Mouse (Mus musculus) G1E (cell line): Measurements from ENCODE around the gene Olfr1500.

Source experiments
- CTCF ChIP-seq: IDR thresholded peaks from 2 replicates; pipeline ENCODE4 v1.5.1; 2012; ENCODE audit warnings: low read depth, low read length, inconsistent platforms, mixed read lengths
- GATA1 ChIP-seq: IDR thresholded peaks from 2 replicates; pipeline ENCODE4 v1.6.1; 2012; ENCODE audit warnings: borderline replicate concordance, low read length, inconsistent platforms, mixed read lengths
- POLR2AphosphoS5 ChIP-seq: IDR thresholded peaks from 2 replicates; pipeline ENCODE4 v1.6.1; 2012; ENCODE audit warnings: low read depth, low read length, inconsistent platforms; ENCODE audit not compliant: insufficient replicate concordance
- TAL1 ChIP-seq: conservative IDR thresholded peaks from 2 replicates; pipeline ENCODE4 v1.6.1; 2012; ENCODE audit warnings: low read depth, low read length, inconsistent platforms, mixed read lengths

GRCm38 (mm10) chr19:13812823-13813222 lies 17.5 kb downstream of the Olfr1500 start:
- TF ChIP-seq CTCF (peak; percentile 47; the same call in 1 of the 2 replicates), GATA1 (no peak), POLR2AphosphoS5 (no peak), TAL1 (no peak)
